ENCODE assay signal across 18 mouse cellular contexts in the genomic region with DNA sequence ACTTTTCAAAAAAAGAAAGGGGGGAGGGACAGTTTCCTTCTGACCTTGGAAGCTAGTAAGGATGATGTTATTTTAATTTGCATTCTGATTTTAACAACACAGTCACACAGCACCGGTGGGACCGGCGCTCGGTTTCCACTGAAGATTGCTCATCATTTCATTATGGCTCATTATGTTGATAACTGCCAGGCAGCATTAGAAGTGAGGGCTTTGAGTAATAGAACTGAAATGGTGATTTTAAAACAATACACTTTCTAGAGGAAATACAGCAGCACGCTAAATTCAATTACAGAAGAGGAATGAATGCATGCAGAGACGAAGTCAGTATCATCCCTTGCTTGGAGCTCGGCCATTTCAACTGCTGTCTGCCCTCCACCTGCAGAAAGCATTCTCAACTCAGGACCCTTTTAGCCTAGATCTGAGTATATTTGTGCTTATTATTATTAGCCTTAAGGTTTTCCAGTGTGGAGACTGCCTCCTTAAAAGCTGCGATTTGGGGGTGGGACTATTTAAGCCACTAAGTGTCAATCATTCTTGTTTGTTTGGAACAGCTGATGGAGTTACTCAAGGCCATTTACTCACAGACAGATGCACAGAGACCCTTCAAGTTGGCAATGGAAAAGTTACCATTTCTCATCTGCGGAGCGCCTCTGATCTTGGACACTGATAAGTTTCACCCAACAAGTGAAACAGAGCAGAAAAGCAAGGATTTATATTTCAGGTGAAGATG.
DNase-seq lines count a peak whose midpoint lies in the region; ATAC-seq and TF ChIP-seq lines count a peak whose summit lies in the region.
"Had no signal": no experiment of that assay in that cellular context is flagged by ENCODE, and none has a peak within 500 bp of the region (broad histone marks: within the 10 kb centered on the region; RNA-seq: fewer than 3 reads in every experiment).

No protein-coding gene starts in this region.

- WGBS in forebrain, embryonic 15.5 days = 53% methylated on average over 10 of the region's 10 CpGs
- WGBS in forebrain, embryonic 10.5 days = 90% methylated on average over 10 of the region's 10 CpGs

- TF ChIP-seq CTCF in layer of hippocampus, adult 2 months (conservative IDR thresholded peaks at IDR 0.05) = no peak
- TF ChIP-seq CTCF in brain, embryonic 14.5 days (IDR thresholded peaks at IDR 0.05; ENCODE audit: borderline replicate concordance, extremely low read depth, insufficient read depth, insufficient read length) = no peak

- no peak overlapping the region for H3K9ac ChIP-seq in forebrain, embryonic 15.5 days (replicated peaks)
- H3K9ac ChIP-seq: heart, embryonic 12.5 days; hindbrain, embryonic 12.5 days had no signal

- no peak for DNase-seq in forebrain, embryonic 10.5 days (ENCODE audit: extremely low spot score, low spot score)
- DNase-seq in layer of hippocampus, adult 2 months (ENCODE audit: low spot score in 2 of 2) = no peak
- no peak for DNase-seq in layer of hippocampus, adult 11-12 months (ENCODE audit: low spot score)
- DNase-seq in brain, embryonic 14.5 days (ENCODE audit: low read depth) = peak; percentile 48
- DNase-seq in retina, embryonic 14.5 days (ENCODE audit: low spot score) = peak; percentile 61
- DNase-seq in kidney, postnatal 14 days = no peak
- DNase-seq: adrenal gland, adult 8-10 months; adrenal gland, postnatal 36 days; cerebellum, adult 11 months; cerebellum, adult 8-10 months; cerebellum, postnatal 14 days; embryo, embryonic 11 days; gastrocnemius, postnatal 10 days; heart, postnatal 36 days had no signal

- no peak for ATAC-seq in forebrain, embryonic 15.5 days (replicated peaks)
- ATAC-seq: intestine, embryonic 16.5 days had no signal

- no peaks in the 10 kb centered on the region for H3K9me3 ChIP-seq in forebrain, embryonic 15.5 days
- H3K9me3 ChIP-seq in forebrain, embryonic 10.5 days = no peaks in the 10 kb centered on the region
- H3K9me3 ChIP-seq: heart, embryonic 12.5 days; hindbrain, embryonic 12.5 days had no signal

- TF ChIP-seq POLR2A in brain, embryonic 14.5 days (IDR thresholded peaks at IDR 0.05; ENCODE audit: borderline replicate concordance, extremely low read depth, insufficient read depth, insufficient read length, poor library complexity, severe bottlenecking) = no peak

- H3K4me3 ChIP-seq in forebrain, embryonic 15.5 days = no peak overlapping the region
- H3K4me3 ChIP-seq in forebrain, embryonic 10.5 days = no peak overlapping the region
- no peak overlapping the region for H3K4me3 ChIP-seq in layer of hippocampus, adult 2 months
- H3K4me3 ChIP-seq: heart, embryonic 12.5 days; hindbrain, embryonic 12.5 days had no signal

- peaks cover 61% of the 10 kb centered on the region for H3K4me1 ChIP-seq in forebrain, embryonic 15.5 days
- peaks cover 67% of the 10 kb centered on the region for H3K4me1 ChIP-seq in forebrain, embryonic 10.5 days

- peak overlapping the region; percentile 21; the same call in 1 of the 2 replicates for H3K27ac ChIP-seq in forebrain, embryonic 15.5 days (replicated peaks)
- no peak overlapping the region for H3K27ac ChIP-seq in forebrain, embryonic 10.5 days
- 0 out of 2 replicates have a peak overlapping the region, but pooled peaks have one; percentile 29 for H3K27ac ChIP-seq in layer of hippocampus, adult 2 months
- H3K27ac ChIP-seq: hindbrain, embryonic 12.5 days had no signal

- no peak overlapping the region for H3K4me2 ChIP-seq in forebrain, embryonic 15.5 days (replicated peaks)
- H3K4me2 ChIP-seq: heart, embryonic 12.5 days; hindbrain, embryonic 12.5 days had no signal

- H3K36me3 ChIP-seq in forebrain, embryonic 15.5 days = 0 out of 2 replicates have a peak, but pooled peaks cover 4% of the 10 kb centered on the region
- H3K36me3 ChIP-seq in forebrain, embryonic 10.5 days (replicated peaks) = peaks cover 34% of the 10 kb centered on the region
- H3K36me3 ChIP-seq: heart, embryonic 12.5 days had no signal

- H3K27me3 ChIP-seq in forebrain, embryonic 15.5 days = no peaks in the 10 kb centered on the region
- no peaks in the 10 kb centered on the region; the same call in 1 of the 2 replicates for H3K27me3 ChIP-seq in forebrain, embryonic 10.5 days (ENCODE audit: poor library complexity, severe bottlenecking)
- H3K27me3 ChIP-seq: heart, embryonic 12.5 days; hindbrain, embryonic 12.5 days had no signal

Comparison
In these comparisons a context has a peak if more than half of its experiments do, and no peak if none do; other contexts are left out.
1. DNase-seq: peak in brain, embryonic 14.5 days (single experiment) and retina, embryonic 14.5 days (single experiment); none in forebrain, embryonic 10.5 days (single experiment), layer of hippocampus, adult 2 months (0 of 2), layer of hippocampus, adult 11-12 months (single experiment) and kidney, postnatal 14 days (single experiment).